Mouse (Mus musculus) C2C12 (cell line): Measurements from ENCODE around the gene Thumpd2.

Experiments used
- CTCF ChIP-seq: IDR thresholded peaks from one replicate; pipeline ENCODE4 v1.5.1; 2011; ENCODE audit not compliant: control insufficient read depth, insufficient read depth, insufficient read length
- MYOD1 ChIP-seq: IDR thresholded peaks from one replicate; pipeline ENCODE4 v1.6.1; 2011; ENCODE audit warnings: low read depth; ENCODE audit not compliant: control insufficient read depth, insufficient read length
- USF1 ChIP-seq: IDR thresholded peaks from one replicate; pipeline ENCODE4 v1.6.1; 2011; ENCODE audit warnings: low read depth, mild to moderate bottlenecking, control low read depth, moderate library complexity

DNA sequence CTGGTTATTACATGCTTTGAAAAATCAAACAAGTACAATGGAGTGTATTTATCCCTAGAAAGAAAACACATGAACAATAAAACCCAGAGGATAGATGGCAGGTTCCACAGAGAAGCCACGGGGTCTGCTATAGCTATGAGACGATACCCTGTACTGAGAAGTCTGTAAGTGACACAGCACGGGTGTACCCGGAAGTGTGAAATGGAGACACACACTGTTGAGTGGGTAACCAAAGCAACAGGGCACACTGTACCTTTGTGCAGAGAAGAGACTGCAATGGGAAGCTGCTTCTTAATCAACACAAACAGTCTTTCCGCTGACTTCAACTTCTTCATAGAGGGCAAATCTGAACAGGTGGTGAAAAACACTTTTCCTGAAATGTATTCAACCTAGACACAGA is 9.4 kb downstream of the Thumpd2 start:
- TF ChIP-seq MYOD1: no peak
- no peak for TF ChIP-seq USF1
- TF ChIP-seq CTCF: no peak
